Mouse (Mus musculus): ENCODE measurements at regions not wholly inside any gene's neighbourhood (a gene's known extent, or its start where the extent isn't known, plus 50 kb on each side); places are given as distances from the start of the nearest gene placed in this dataset.

GRCm38 (mm10) chr14:99579271-99579759 lies 280.8 kb downstream of the Klf5 start:
- no peak for TF ChIP-seq POLR2A (IDR thresholded peaks at IDR 0.05; ENCODE audit: control insufficient read depth, low read depth, low read length)
- TF ChIP-seq CTCF (IDR thresholded peaks at IDR 0.05; ENCODE audit: control insufficient read depth, insufficient read depth, insufficient replicate concordance, low read depth, low read length) = no peak
